Mouse (Mus musculus): ENCODE results near the gene Slc25a28. TPM values are rescaled to one million over a fixed set of nuclear protein-coding genes. Genes with fewer than 3 reads are reported as not detected.

The Slc25a28 gene
- polyA plus RNA-seq, 1 experiment from 2014 or later = 20.4 TPM

- Histone ChIP-seq H3K4me1 (no peaks in the 10 kb centered on the region), H3K27me3 (no peaks in the 10 kb centered on the region), H3K9me3 (no peaks in the 10 kb centered on the region), H3K9ac (no peak overlapping the region), H3K4me2 (replicated peaks) (no peak overlapping the region), H3K4me3 (no peak overlapping the region), H3K27ac (no peak overlapping the region), H3K36me3 (peaks cover 28% of the 10 kb centered on the region)
- WGBS = 87% methylated on average over 6 of the region's 6 CpGs
- no peak for ATAC-seq (ENCODE audit: insufficient number of reproducible peaks, insufficient read depth, low FRiP score, low TSS enrichment)
Measured at GRCm38 (mm10) chr19:43699763-43700155, 25.1 kb upstream of the Slc25a28 start.

GRCm38 (mm10) chr19:43699021-43699762 is 24.5 kb upstream of the Slc25a28 start:
- no peak overlapping the region for H3K4me3 ChIP-seq
- no peak overlapping the region for H3K9ac ChIP-seq
- no peak overlapping the region for H3K4me2 ChIP-seq (replicated peaks)
- H3K36me3 ChIP-seq = peaks cover 23% of the 10 kb centered on the region
- ATAC-seq (ENCODE audit: insufficient number of reproducible peaks, insufficient read depth, low FRiP score, low TSS enrichment) = no peak
- 72% methylated on average over 11 of the region's 11 CpGs for WGBS
- H3K27me3 ChIP-seq = no peaks in the 10 kb centered on the region
- no peaks in the 10 kb centered on the region for H3K9me3 ChIP-seq
- no peak overlapping the region for H3K27ac ChIP-seq
- H3K4me1 ChIP-seq = no peaks in the 10 kb centered on the region

GRCm38 (mm10) chr19:43697666-43698370 is 23.1 kb upstream of the Slc25a28 start:
- Histone ChIP-seq H3K4me3 (no peak overlapping the region), H3K4me2 (replicated peaks) (no peak overlapping the region), H3K4me1 (no peaks in the 10 kb centered on the region), H3K36me3 (peaks cover 19% of the 10 kb centered on the region), H3K9me3 (no peaks in the 10 kb centered on the region), H3K27ac (no peak overlapping the region), H3K9ac (no peak overlapping the region), H3K27me3 (no peaks in the 10 kb centered on the region)
- no peak for ATAC-seq (ENCODE audit: insufficient number of reproducible peaks, insufficient read depth, low FRiP score, low TSS enrichment)
- WGBS = 90% methylated on average over 5 of the region's 5 CpGs

GRCm38 (mm10) chr19:43695514-43695964 is 20.9 kb upstream of the Slc25a28 start:
- 67% methylated on average over 10 of the region's 10 CpGs for WGBS
- Histone ChIP-seq H3K36me3 (peaks cover 11% of the 10 kb centered on the region), H3K4me1 (peaks cover 4% of the 10 kb centered on the region; the same call in 1 of the 2 replicates), H3K9ac (no peak overlapping the region), H3K9me3 (no peaks in the 10 kb centered on the region), H3K4me2 (replicated peaks) (no peak overlapping the region), H3K27ac (no peak overlapping the region), H3K4me3 (no peak overlapping the region), H3K27me3 (no peaks in the 10 kb centered on the region)
- no peak for ATAC-seq (ENCODE audit: insufficient number of reproducible peaks, insufficient read depth, low FRiP score, low TSS enrichment)

GRCm38 (mm10) chr19:43692815-43693214 is 18.1 kb upstream of the Slc25a28 start:
- no peak overlapping the region for H3K27ac ChIP-seq
- WGBS = 83% methylated on average over 14 of the region's 14 CpGs
- no peaks in the 10 kb centered on the region for H3K27me3 ChIP-seq
- no peak for ATAC-seq (ENCODE audit: insufficient number of reproducible peaks, insufficient read depth, low FRiP score, low TSS enrichment)
- peaks cover 8% of the 10 kb centered on the region; the same call in 1 of the 2 replicates for H3K4me1 ChIP-seq
- H3K9ac ChIP-seq = no peak overlapping the region
- no peak overlapping the region for H3K4me2 ChIP-seq (replicated peaks)
- H3K9me3 ChIP-seq = no peaks in the 10 kb centered on the region
- peaks cover 3% of the 10 kb centered on the region; the same call in 1 of the 2 replicates for H3K36me3 ChIP-seq
- no peak overlapping the region for H3K4me3 ChIP-seq

GRCm38 (mm10) chr19:43689419-43690246 is 15.0 kb upstream of the Slc25a28 start, which contains the start of gene Entpd7:
TSS of gene Entpd7 (plus strand) at chr19:43689672.
- Histone ChIP-seq H3K9ac (peak within 1 kb of the TSS; percentile 76), H3K36me3 (peaks cover 3% of the 10 kb centered on the region; the same call in 1 of the 2 replicates), H3K27me3 (no peaks in the 10 kb centered on the region), H3K27ac (peak within 1 kb of the TSS; percentile 52; the same call in 1 of the 2 replicates), H3K4me1 (peaks cover 8% of the 10 kb centered on the region; the same call in 1 of the 2 replicates), H3K4me2 (replicated peaks) (peak within 1 kb of the TSS; percentile 88), H3K4me3 (peak within 1 kb of the TSS; percentile 81), H3K9me3 (no peaks in the 10 kb centered on the region)
- peak; percentile 95 for ATAC-seq (ENCODE audit: insufficient number of reproducible peaks, insufficient read depth, low FRiP score, low TSS enrichment)
- WGBS = under 1% methylated on average over 60 of the region's 60 CpGs

GRCm38 (mm10) chr19:43681541-43681940 is 6.9 kb upstream of the Slc25a28 start:
- 76% methylated on average over 4 of the region's 4 CpGs for WGBS
- Histone ChIP-seq H3K4me2 (replicated peaks) (no peak overlapping the region), H3K27me3 (no peaks in the 10 kb centered on the region; the same call in 1 of the 2 replicates), H3K4me1 (peaks cover 2% of the 10 kb centered on the region; the same call in 1 of the 2 replicates), H3K9ac (no peak overlapping the region), H3K4me3 (no peak overlapping the region), H3K27ac (no peak overlapping the region), H3K36me3 (no peaks in the 10 kb centered on the region), H3K9me3 (no peaks in the 10 kb centered on the region)
- no peak for ATAC-seq (ENCODE audit: insufficient number of reproducible peaks, insufficient read depth, low FRiP score, low TSS enrichment)

GRCm38 (mm10) chr19:43679474-43679981 is 4.8 kb upstream of the Slc25a28 start:
- 75% methylated on average over 10 of the region's 10 CpGs for WGBS
- Histone ChIP-seq H3K9ac (no peak overlapping the region), H3K36me3 (no peaks in the 10 kb centered on the region), H3K4me3 (no peak overlapping the region), H3K27ac (no peak overlapping the region), H3K4me1 (peaks cover 8% of the 10 kb centered on the region; the same call in 1 of the 2 replicates), H3K9me3 (no peaks in the 10 kb centered on the region), H3K4me2 (replicated peaks) (no peak overlapping the region), H3K27me3 (no peaks in the 10 kb centered on the region; the same call in 1 of the 2 replicates)
- no peak for ATAC-seq (ENCODE audit: insufficient number of reproducible peaks, insufficient read depth, low FRiP score, low TSS enrichment)

GRCm38 (mm10) chr19:43678467-43679003 is 3.9 kb upstream of the Slc25a28 start:
- Histone ChIP-seq H3K9ac (no peak overlapping the region), H3K27me3 (no peaks in the 10 kb centered on the region; the same call in 1 of the 2 replicates), H3K4me3 (no peak overlapping the region), H3K4me1 (peaks cover 10% of the 10 kb centered on the region), H3K9me3 (no peaks in the 10 kb centered on the region), H3K27ac (no peak overlapping the region), H3K4me2 (replicated peaks) (no peak overlapping the region), H3K36me3 (no peaks in the 10 kb centered on the region)
- no peak for ATAC-seq (ENCODE audit: insufficient number of reproducible peaks, insufficient read depth, low FRiP score, low TSS enrichment)
- 82% methylated on average over 8 of the region's 8 CpGs for WGBS

- Histone ChIP-seq H3K27ac (peak overlapping the region; percentile 90), H3K36me3 (no peaks in the 10 kb centered on the region), H3K4me2 (replicated peaks) (peak overlapping the region; percentile 80), H3K9me3 (no peaks in the 10 kb centered on the region), H3K9ac (peak overlapping the region; percentile 49), H3K27me3 (no peaks in the 10 kb centered on the region; the same call in 1 of the 2 replicates), H3K4me3 (peak overlapping the region; percentile 94), H3K4me1 (peaks cover 18% of the 10 kb centered on the region)
- 2% methylated on average over 43 of the region's 43 CpGs for WGBS
- ATAC-seq (ENCODE audit: insufficient number of reproducible peaks, insufficient read depth, low FRiP score, low TSS enrichment) = no peak
Measured at GRCm38 (mm10) chr19:43675525-43676400, 1.1 kb upstream of the Slc25a28 start.

Data from embryonic facial prominence, embryonic 12.5 days (tissue).